ENCODE assay signal across 8 mouse cellular contexts in the genomic region with DNA sequence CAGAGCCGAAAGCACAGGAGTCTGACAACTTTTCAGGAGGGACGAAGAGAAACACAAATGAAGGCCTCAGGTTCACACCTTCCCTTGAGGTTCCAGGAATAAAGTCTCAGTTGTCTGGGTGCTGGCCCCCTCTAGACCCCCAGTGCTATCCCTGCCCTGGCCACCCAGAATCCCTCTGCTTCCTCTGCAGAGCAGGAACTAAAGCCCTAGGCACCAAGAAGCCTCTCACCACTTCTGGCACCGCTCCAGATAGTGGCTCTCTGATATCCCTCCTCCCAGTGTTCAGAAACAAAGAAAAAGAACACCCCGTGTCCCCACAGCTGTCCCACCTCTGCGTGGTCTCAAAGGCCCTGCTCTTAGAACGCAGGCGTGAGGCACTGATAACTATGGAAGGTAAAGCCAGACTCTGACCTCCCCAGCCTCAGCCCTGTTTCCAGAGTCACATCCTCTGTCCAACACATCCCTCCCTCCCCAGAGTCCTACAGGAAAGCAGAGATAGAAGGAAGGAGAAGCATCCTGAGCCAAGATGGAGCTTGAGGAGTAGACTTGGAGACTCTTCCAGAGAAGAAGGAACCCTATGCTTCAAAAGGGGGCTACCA. TPM values are rescaled to one million over a fixed set of nuclear protein-coding genes. Genes with fewer than 3 reads are reported as not detected.
DNase-seq lines count a peak whose midpoint lies in the region; ATAC-seq lines count a peak whose summit lies in the region.

A gene (plus strand): TSS at position 549 of the 599 bp plus-strand sequence.

- no peak for DNase-seq in forebrain, embryonic 11.5 days (ENCODE audit: low spot score)
- DNase-seq in heart, postnatal 14 days: peak; percentile 45 to 64
- DNase-seq in layer of hippocampus, postnatal 25 days (ENCODE audit: extremely low spot score in 1 of 2, low spot score in 1 of 2): peak in 1 of 2 experiments; percentile 14
- DNase-seq in lung, postnatal 14 days: peak; percentile 73
- peak; percentile 40 for DNase-seq in right cerebral cortex, postnatal 4 days
- DNase-seq in spleen, postnatal 4 days (ENCODE audit: low spot score in 2 of 2): no peak

- no peaks in the 10 kb centered on the region for H3K9me3 ChIP-seq in forebrain, embryonic 11.5 days (ENCODE audit: control insufficient read depth, low read length)

- intact Hi-C loops in heart, postnatal 14 days (cut with DNase I): no loop called here

- H3K27ac ChIP-seq in forebrain, embryonic 11.5 days (ENCODE audit: low read depth, low read length): peak within 1 kb of the TSS; percentile 50; the same call in 1 of the 2 replicates

- H3K4me3 ChIP-seq in forebrain, embryonic 11.5 days (ENCODE audit: low read depth, low read length): peak within 1 kb of the TSS; percentile 27

- ATAC-seq in CD4-positive, CD25-positive, alpha-beta regulatory T cell, adult 4 months: no peak
- no peak for ATAC-seq in activated CD4-positive, CD25-positive, alpha-beta regulatory T cell, adult 4 months
- peak; percentile 8; the same call in 1 of the 2 replicates for ATAC-seq in forebrain, embryonic 11.5 days (replicated peaks; ENCODE audit: low FRiP score)

- H3K36me3 ChIP-seq in forebrain, embryonic 11.5 days (ENCODE audit: control insufficient read depth, insufficient read depth, low read length): no peaks in the 10 kb centered on the region

- peaks cover 7% of the 10 kb centered on the region; the same call in 1 of the 2 replicates for H3K4me1 ChIP-seq in forebrain, embryonic 11.5 days (replicated peaks; ENCODE audit: control insufficient read depth, insufficient read depth, low read length)

- peak within 1 kb of the TSS; percentile 53 for H3K4me2 ChIP-seq in forebrain, embryonic 11.5 days (ENCODE audit: low read depth, low read length, severe bottlenecking)

- 37% methylated on average over 7 of the region's 7 CpGs for WGBS in forebrain, embryonic 11.5 days

- no peaks in the 10 kb centered on the region for H3K27me3 ChIP-seq in forebrain, embryonic 11.5 days (ENCODE audit: control insufficient read depth, insufficient read depth, low read length)

- peak within 1 kb of the TSS; percentile 42 for H3K9ac ChIP-seq in forebrain, embryonic 11.5 days (ENCODE audit: low read length)

RNA-seq across cellular contexts. Expression of the gene that starts here (rescaled TPM):
- 10 to 100 TPM; 14.0 to 16.7 TPM for polyA plus RNA-seq in CD4-positive, CD25-positive, alpha-beta regulatory T cell, adult 4 months (2017; shearing (Covaris generic))
- 10 to 100 TPM; 14.5 to 16.2 TPM for polyA plus RNA-seq in activated CD4-positive, CD25-positive, alpha-beta regulatory T cell, adult 4 months (2017; shearing (Covaris generic))
- 15.7 and 18.2 TPM in 2 replicates for polyA plus RNA-seq in forebrain, embryonic 11.5 days (2014; fragmentation: Nextera tagmentation; extraction: Ambion mirVana)
- total RNA-seq in heart, postnatal 14 days (2021): 10 to 100 TPM; 18.7 to 23.8 TPM
- 10 to 100 TPM; 22.8 to 26.9 TPM for total RNA-seq in layer of hippocampus, postnatal 25 days (2021)

Comparison
In these comparisons a context has a peak if more than half of its experiments do, and no peak if none do; other contexts are left out.
1. DNase-seq: peak in heart, postnatal 14 days (2 of 2), lung, postnatal 14 days (single experiment) and right cerebral cortex, postnatal 4 days (single experiment); none in forebrain, embryonic 11.5 days (single experiment) and spleen, postnatal 4 days (0 of 2).